Mouse (Mus musculus) embryonic fibroblast, embryonic 13.5 days (primary cell): ENCODE measurements around the gene Gmeb2.

Experiments
- CTCF ChIP-seq: IDR thresholded peaks from 2 replicates; pipeline ENCODE4 v1.5.1; 2011; ENCODE audit warnings: mild to moderate bottlenecking, control low read depth, low read length, moderate library complexity, borderline replicate concordance; ENCODE audit not compliant: insufficient read depth
- POLR2A ChIP-seq: IDR thresholded peaks from 2 replicates; pipeline ENCODE4 v1.6.1; 2011; ENCODE audit warnings: low read depth, mild to moderate bottlenecking, control low read depth, low read length, moderate library complexity

- TF ChIP-seq CTCF: no peak
- peak; percentile 50 for TF ChIP-seq POLR2A
Observed at GRCm38 (mm10) chr2:181286629-181287337, 1.1 kb downstream of the Gmeb2 start.
